Mouse (Mus musculus): ENCODE measurements around the gene Orc5.

The Orc5 gene

DNA sequence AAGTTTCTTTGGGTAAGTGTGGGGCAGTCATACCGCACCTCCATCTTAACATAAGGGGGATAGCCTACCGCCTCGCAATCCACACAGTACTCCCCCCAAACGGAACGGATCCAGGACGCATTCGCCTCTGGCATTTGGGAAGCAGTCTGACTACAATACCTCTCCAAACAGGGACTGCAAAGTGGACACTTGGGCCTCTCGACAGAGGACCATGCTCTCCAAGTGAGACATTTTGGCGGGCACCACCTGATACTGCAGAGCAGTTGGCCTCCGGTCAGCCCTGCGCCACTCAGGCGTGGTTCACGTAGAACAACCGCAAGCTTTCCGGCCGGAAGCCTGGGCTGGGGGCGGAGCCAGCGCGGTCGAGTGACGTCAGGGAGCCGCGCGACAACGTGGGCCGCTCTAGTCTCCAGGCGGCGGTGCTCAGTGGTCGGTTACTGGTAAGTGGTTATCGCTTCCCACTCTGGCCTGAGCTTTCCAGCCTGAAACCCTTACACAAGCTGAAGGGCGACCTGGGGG is at the start of gene Orc5:
Gene Orc5, minus strand, starts transcription at position 397 of the 519 bp plus-strand sequence.
- peak; percentile 90 for DNase-seq

- DNase-seq = no peak
These were observed 46.8 kb upstream of the Orc5 start for GRCm38 (mm10) chr5:22596981-22597380.

GRCm38 (mm10) chr5:22589370-22589966 is 39.2 kb upstream of the Orc5 start:
- peak; percentile 42 for DNase-seq

DNA sequence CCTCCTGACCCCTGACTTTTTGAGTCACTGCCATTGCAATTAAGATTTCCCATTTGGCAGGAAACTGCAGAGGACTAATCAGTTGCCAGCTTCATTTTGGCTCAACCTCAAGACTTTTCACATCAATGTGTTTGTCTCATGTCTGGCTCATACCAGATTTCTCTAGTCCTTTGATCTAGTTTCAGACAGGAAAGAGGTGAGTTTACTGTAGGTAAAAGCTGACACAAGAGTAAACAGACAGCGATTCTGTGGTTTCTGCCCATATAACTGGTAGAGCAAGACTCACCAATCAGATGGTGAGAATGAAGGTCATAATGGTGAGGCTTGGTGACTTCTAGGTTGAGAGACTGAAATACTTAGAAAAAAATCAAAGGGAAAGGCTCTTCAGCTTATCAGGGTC is 37.3 kb upstream of the Orc5 start:
- DNase-seq = peak; percentile 16

DNA sequence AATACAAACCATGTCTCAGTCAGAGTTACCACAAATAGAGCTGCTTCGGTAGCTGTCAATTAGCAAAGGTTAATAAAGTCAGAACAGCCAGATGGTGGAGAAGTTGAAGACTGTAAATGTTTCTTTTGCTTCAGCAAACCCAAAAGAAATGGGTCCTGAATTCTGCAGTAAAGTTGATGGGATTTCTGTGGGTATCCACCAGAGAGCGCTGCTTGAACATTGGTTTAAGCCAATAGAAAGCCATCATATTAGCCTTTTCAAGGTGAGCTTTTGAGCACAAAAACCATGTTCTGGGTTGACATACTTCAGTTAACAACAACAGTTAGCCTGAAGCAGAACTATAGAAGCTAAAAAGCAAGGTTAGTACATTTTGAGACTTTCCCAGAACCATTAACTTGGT is 34.3 kb upstream of the Orc5 start:
- DNase-seq = no peak

DNA sequence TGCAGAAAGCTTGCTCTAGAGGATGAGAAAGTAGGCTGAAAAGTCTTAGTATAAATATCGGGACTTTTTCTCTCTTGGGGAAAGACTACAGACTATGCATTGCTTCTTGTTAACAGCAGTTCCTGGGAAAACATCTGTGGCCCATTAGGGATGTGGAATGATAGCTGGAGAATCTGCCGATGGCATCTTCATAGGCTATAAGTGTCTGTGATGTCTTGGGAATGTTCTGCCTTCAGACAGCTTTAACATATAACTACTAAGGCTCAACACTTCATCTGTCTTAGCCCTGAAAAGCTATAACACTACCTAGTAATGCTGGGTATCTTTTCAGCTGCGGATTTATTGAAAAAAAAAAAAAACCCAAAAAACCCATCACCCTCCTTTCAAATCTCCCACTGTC is 27.8 kb upstream of the Orc5 start:
- DNase-seq = no peak

DNA sequence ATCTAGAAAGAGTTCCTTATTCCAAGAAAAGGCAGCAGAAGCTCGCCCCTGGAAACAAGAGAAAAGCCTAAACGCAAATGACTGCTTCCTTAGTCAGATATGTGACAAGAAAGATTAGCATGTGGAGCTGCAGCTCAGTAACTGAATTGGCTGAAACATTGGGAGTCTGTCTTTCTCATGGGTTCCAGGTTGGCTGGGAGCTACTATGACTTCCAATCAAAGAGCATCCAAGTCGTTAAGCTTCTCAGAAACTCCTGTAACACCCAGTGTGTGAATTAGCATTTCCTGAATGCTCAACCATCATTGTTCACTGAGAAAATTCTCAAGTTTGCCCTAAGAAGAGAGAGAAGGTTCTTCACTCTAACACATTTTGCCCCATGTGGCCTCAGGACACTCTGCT is 24.5 kb upstream of the Orc5 start:
- no peak for DNase-seq

- DNase-seq = no peak
These were observed 23.9 kb upstream of the Orc5 start for GRCm38 (mm10) chr5:22574161-22574560.

DNA sequence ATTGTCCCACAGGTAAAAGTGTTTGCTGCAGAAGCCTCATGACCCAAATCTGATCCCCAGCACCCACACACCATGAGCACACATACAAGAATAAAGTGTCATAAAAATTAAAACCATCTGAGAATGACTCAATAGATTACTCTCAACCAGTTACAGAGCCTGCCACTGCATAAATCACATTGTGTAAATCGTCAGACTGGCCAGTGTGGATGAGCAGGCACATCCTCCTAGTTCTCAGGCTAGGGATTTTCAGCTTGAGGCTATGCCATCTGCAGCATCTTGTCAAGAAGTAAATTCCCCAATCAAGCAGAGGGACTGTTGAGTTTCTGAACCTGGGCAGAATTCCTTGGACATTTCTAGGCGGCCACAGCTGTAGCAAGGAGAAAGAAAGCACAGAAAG is 23.5 kb upstream of the Orc5 start:
- DNase-seq = no peak

DNA sequence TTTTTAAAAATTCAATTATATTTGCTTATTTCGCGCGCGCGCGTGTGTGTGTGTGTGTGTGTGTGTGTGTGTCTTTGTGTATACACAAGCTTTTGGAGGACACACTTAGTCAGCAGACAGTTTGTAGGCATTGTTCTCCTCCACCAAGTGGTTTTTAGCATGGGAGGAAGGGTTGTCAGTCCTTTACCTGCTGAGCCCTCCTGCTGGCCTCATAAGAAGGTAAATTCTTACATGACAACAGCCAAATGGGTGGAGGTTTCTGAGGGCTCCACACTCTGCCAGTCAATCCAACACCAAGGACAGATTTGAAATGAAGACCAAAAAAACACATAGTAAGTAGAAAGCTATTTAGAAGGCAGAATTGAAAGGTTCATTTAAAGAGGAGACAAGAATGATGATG is 22.7 kb upstream of the Orc5 start:
- DNase-seq = no peak

DNA sequence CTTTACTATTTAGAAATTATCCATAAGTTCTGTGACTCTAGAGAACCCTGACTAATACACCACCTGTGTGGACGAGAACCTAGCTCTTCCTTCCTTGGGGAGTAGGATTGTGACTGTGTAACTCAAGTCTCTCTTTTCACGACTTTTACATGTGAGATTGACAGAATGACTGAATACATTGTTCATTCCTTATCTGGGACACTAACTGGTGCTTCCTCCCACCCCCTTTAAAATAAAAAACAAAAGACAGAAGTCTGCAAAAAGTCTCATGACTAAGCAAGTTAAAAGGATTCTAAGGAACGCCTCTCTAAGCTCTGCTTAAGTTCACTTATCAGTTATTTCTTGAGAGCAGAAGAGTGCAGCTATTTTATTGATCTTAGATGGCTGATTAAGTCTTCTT is 22.2 kb upstream of the Orc5 start:
- no peak for DNase-seq

DNA sequence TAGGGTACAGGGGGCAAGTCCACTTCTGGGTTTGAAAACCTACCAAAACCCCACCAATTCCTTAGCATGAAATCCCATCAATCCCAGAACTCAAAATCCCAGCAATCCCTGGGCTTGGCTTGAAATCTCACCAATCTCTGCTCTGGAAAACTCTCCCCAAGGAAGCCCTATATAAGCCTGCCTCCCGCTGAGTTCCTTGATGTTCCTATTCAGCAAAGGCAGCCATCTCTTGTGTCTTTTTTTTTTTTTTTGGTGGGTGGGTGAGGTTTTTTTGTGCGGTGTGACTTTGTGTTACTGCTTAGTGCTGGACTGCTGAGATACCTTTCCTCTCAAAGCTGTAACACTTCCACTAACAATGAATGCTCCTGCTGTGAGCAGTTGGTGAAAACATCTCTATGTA is 15.5 kb upstream of the Orc5 start:
- no peak for DNase-seq

GRCm38 (mm10) chr5:22559801-22560200 is 9.6 kb upstream of the Orc5 start:
- no peak for DNase-seq

- DNase-seq = no peak
These were observed 7.4 kb upstream of the Orc5 start for GRCm38 (mm10) chr5:22557491-22558113.

DNA sequence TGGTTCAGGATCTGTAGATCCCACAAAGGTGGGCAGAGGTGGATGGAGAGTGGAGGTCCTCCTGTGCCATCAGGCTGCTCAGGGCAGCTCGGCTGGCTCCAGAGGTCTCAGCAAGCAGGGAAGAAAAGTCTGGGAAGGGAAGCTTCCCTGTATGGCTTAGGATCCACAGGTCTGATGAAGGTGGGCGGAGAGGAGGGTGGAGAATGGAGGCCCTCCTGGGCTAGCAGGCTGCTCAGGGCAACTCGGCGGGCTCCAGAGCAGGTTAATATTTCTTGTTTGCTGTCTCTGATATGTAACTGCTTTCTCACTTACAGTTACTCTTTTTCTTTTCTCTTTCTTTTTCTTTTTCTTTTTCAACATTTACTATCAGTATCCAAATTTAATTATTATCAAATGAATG is 6.5 kb upstream of the Orc5 start:
- no peak for DNase-seq

DNA sequence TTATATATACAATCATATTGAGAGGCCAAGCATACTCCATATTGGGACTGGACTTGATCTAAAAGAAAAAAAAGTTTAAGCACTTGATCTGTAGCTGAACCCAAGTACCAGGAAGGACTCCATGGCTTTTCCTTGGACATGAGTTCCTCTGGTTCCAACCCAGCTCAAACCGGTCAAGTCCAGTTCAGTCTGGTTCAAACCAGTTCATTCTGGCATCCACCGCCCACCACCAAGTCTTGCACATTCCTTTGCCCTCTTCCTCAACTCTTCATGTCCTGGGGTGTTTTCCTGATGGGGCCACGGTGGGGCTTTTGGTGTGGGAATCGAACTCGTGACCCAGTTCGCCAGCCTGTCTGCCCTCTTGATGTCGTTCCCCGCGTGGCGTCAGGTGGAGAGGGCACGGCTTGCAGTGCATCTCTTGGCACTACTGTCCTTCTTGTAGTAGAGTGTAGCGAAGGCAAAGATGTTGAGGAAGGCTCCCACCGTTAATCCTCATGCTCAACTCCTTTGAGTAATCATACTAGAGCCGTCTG is 2.1 kb upstream of the Orc5 start:
- DNase-seq = no peak

DNA sequence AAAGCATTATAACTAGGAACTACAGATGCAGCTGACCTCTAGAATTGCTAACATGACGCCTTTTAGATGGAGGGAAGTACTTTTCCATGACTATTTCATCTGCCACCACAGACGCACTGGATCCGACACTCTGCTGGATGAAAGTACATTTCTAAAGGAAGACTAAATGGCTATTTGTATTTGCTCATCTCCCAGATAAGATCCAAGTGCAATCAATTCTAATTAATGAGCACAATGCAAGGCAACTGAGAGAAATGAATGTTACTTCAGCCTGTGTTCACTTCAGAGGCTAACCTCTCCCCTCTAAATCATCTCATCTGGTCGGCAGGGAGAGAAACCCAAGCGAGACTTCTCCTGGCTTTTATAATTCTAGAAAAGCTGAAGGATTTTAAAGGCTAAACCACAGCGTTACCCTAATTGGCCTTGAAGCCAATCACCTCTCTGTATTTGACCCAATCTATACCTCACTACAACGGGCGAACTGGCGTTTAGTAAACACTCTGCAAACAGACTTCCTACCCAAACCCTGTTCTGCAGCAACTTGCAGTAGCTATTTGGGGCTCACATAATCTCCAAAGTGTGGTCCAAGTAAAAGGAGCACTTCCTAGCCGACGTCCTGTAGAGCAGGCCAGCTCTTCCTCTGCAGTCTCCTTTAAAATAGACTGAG is 730 bp downstream of the Orc5 start:
- no peak for DNase-seq

- DNase-seq = peak; percentile 57
These were observed 1.6 kb downstream of the Orc5 start for GRCm38 (mm10) chr5:22548556-22549161.

- DNase-seq = no peak
These were observed 3.7 kb downstream of the Orc5 start for GRCm38 (mm10) chr5:22546536-22546935.

DNA sequence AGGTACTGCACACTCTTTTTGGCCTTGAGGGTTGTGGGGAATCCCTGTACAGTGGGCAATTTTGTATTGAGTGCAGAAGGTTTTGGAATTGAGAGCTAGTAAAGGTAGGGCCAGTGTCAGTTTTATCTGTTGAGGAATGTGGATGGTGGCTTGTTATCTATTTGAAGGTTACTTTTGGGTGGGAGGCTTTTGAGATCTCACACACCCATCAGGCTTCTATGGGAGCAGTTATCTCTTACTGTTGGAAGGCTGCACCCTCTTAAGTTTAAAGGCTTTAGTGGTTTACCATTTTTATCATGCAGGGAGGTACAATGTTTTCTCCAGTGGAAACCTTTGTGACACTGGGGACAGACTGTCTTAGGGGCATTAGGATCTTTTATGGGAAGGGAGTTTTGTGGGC is 4.9 kb downstream of the Orc5 start:
- no peak for DNase-seq

GRCm38 (mm10) chr5:22542676-22543075 is 7.6 kb downstream of the Orc5 start:
- DNase-seq = no peak

- DNase-seq = peak; percentile 33
These were observed 11.1 kb downstream of the Orc5 start for GRCm38 (mm10) chr5:22538996-22539600.

DNA sequence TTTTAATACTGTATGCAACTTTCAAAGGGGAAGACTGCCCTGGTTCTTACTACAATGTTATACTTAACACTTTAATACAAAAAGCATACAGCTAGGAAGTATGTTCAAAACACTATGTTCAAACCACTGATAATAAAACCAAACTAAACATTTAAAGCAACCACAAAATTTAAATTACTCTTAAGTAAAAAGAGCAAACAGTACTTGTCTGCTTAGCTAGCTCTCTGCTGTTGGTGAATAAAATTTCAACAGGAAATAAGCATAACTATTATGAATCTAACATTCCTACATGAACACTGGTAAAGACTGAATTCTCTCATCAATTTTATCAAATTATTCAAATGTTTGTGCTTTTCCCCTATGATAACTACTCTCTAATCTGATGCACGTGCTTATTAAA is 13.5 kb downstream of the Orc5 start:
- no peak for DNase-seq

Data from kidney, adult 11 months (tissue).